Mouse (Mus musculus) cerebellum, adult 2 months (tissue): ENCODE measurements around the gene Atad2b.

Experiments used
- CTCF ChIP-seq: fragments of 200-500 bp; IDR thresholded peaks from 2 replicates; pipeline ENCODE4 v1.5.1; 2011; ENCODE audit warnings: low read depth, mild to moderate bottlenecking, control low read depth, low read length, moderate library complexity, borderline replicate concordance; ENCODE audit not compliant: insufficient read depth
- POLR2A ChIP-seq: fragments of 200-500 bp; IDR thresholded peaks from 2 replicates; pipeline ENCODE4 v1.6.1; 2011; ENCODE audit warnings: low read length, control low read depth, borderline replicate concordance; ENCODE audit not compliant: insufficient read depth

- TF ChIP-seq POLR2A (peak; percentile 89), CTCF (peak; percentile 76; the same call in 1 of the 2 replicates)
Observed at GRCm38 (mm10) chr12:4916994-4917804, at the start of gene Atad2b.
